Mouse (Mus musculus) ES-Bruce4 (cell line): ENCODE measurements around the gene Nicn1.

Experiments
- CTCF ChIP-seq: IDR thresholded peaks from one replicate; pipeline ENCODE4 v1.8.1; 2011; ENCODE audit warnings: low read depth, low read length
- EP300 ChIP-seq: IDR thresholded peaks from 2 replicates; pipeline ENCODE4 v1.6.1; 2011; ENCODE audit warnings: low read depth, low read length; ENCODE audit not compliant: insufficient read depth
- POLR2A ChIP-seq: IDR thresholded peaks from one replicate; pipeline ENCODE4 v1.8.1; 2011; ENCODE audit warnings: low read length; ENCODE audit not compliant: insufficient read depth

DNA sequence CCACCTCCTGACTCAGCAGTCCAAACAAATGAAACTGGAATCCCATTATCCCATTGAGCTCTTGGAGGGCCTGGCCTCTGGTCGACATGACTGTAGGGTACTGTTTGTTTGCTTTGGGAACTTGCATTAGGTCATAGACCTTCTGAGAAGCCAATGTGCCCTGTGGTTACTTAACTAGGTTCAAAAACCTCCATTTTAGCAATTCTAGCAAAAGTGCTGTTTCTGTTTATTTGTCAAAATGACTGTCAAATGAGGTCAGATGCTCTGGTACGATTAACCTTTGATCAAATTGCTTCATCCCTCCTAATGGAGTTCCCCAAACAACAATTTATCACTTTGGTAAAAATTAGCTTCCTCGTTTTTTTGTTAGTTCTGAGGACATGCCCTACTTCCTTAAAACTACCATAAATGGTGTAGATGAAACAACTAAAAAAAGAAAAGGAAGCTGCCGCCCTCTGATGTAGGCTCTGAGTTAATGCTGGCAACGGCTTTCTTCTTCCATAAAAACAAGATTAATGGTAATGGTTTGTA lies 52.1 kb downstream of the Nicn1 start:
- TF ChIP-seq CTCF (no peak), POLR2A (no peak), EP300 (no peak)
